Mouse (Mus musculus): ENCODE measurements at regions not wholly inside any gene's neighbourhood (a gene's known extent, or its start where the extent isn't known, plus 50 kb on each side); places are given as distances from the start of the nearest gene placed in this dataset.

DNA sequence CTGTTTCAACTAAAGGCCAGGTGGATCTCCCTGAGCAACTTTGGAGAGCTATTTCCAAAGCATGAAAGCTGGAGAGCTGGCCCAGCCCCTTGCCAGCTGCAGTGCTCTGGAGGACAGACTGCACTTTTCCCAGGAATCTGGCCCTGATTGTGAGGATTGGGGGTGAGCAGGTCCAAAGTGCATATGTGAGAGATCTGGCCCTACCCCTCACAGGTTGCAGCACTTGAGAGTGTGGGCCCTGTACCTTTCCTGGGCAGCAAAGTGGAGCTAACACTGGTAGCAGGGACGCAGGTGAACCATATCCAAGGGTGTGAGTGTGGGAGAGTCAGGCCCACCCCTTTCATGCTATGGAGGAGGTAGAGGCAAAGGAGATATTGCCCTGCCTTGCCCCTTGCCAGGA is 245.3 kb upstream of the Klf12 start:
- Histone ChIP-seq H3K4me3 (ENCODE audit: insufficient read depth, low read depth, low read length) (no peak overlapping the region), H3K4me1 (ENCODE audit: control insufficient read depth, insufficient read depth, insufficient read length, low read length) (no peaks in the 10 kb centered on the region), H3K27ac (replicated peaks; ENCODE audit: low read depth, low read length) (no peak overlapping the region)

DNA sequence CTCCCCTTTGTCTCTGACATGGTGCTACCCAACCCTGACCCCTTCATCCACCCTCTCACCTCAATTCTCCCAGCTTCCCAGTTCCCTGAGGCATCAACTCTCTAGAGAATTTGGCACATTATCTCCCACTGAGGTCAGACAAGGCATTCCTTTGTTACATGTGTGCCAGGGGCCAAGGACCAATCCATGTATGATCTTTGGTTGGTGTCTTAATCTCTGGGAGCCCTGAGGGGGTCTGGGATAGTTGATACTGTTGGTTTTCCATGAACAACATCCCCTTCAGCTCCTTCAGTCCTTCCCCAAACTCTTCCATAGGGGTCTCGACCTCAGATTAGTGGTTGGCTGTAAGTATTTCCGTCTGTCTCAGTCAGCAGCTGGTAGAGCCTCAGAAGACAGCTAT is 224.9 kb upstream of the Klf12 start:
- Histone ChIP-seq H3K27ac (replicated peaks; ENCODE audit: low read depth, low read length) (no peak overlapping the region), H3K4me1 (ENCODE audit: control insufficient read depth, insufficient read depth, insufficient read length, low read length) (no peaks in the 10 kb centered on the region), H3K4me3 (ENCODE audit: insufficient read depth, low read depth, low read length) (no peak overlapping the region)

DNA sequence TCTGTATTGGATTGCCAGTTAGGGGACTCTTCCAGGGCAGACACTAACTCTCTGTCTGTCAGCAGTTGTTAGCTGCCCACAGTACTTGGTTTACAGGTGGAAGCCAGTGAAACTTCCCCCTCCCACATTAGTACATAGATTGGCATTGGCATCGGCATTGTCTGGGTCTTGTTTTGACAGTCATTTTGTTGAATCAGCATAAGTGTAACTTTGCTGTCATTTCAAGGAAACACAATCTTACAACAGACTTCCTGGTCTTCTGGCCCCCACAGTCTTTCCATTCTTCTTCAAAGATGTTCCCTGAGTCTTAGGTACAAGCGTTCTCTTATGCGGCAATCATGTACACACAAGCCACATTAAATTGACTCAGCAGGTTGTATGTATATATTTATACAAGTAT is 223.6 kb upstream of the Klf12 start:
- Histone ChIP-seq H3K4me3 (ENCODE audit: insufficient read depth, low read depth, low read length) (no peak overlapping the region), H3K27ac (replicated peaks; ENCODE audit: low read depth, low read length) (no peak overlapping the region), H3K4me1 (ENCODE audit: control insufficient read depth, insufficient read depth, insufficient read length, low read length) (no peaks in the 10 kb centered on the region)

DNA sequence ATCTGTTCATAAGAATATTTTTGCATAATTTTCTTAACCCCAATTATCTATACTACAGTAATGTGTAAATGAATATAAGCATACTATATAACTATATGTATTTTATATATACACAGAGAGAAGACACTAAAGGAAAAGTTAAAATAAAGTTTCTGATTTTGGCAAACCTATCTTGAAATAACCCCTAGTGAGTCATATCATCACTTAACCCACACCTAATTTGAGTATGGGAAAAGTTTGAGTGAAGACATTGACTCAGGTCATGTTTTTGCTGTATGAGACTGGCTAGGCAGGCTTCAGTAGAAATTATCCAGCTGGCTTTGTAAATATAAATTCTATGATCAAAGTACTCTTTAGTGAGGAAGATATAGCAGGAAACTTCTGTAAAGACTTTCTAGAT is 223.1 kb upstream of the Klf12 start:
- Histone ChIP-seq H3K4me1 (ENCODE audit: control insufficient read depth, insufficient read depth, insufficient read length, low read length) (no peaks in the 10 kb centered on the region), H3K27ac (replicated peaks; ENCODE audit: low read depth, low read length) (no peak overlapping the region), H3K4me3 (ENCODE audit: insufficient read depth, low read depth, low read length) (no peak overlapping the region)

DNA sequence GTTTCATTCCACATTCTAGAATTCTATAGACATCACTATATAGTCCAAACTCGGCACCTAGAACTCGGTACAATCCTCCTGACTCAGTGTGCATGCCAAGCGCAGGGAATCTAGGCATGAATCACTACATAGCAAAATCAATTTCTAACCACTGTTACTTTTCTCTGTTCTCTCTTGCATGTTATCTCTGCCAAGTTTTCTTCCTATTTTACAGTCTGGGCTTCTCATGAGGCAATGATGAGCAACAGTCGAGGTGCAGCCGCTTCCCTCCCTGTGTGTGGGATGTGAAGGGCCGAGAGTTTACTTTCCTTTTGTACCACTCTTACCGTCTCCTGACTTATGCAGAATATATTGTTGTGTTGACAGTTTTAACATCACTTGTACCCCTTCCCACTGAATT is 204.4 kb upstream of the Klf12 start:
- Histone ChIP-seq H3K4me1 (ENCODE audit: control insufficient read depth, insufficient read depth, insufficient read length, low read length) (no peaks in the 10 kb centered on the region), H3K27ac (replicated peaks; ENCODE audit: low read depth, low read length) (no peak overlapping the region)

DNA sequence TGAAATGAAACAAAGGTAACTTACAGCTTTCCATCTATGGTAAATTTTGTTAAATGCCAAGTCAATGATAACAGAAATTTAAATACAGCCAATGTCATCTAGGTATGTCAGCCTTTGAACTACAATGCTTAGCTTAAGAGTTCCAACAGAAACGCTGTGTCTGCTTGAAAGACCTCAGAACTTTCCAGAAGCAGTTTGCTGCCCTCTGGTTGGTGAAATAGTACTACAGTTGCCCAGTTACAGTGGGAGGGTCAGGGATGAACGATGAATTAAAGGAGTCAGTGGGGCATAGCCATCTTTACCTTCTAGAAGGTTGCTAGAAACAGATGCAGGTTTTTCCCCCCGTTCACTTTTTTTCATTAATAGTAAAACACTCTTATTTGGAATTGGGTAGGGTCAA is 201.0 kb upstream of the Klf12 start:
- Histone ChIP-seq H3K4me3 (ENCODE audit: insufficient read depth, low read depth, low read length) (no peak overlapping the region), H3K27ac (replicated peaks; ENCODE audit: low read depth, low read length) (no peak overlapping the region), H3K4me1 (ENCODE audit: control insufficient read depth, insufficient read depth, insufficient read length, low read length) (no peaks in the 10 kb centered on the region)

More for the DNA sequence above, 204.4 kb upstream of the Klf12 start:
- no peak overlapping the region for H3K4me3 ChIP-seq (ENCODE audit: insufficient read depth, low read depth, low read length)

DNA sequence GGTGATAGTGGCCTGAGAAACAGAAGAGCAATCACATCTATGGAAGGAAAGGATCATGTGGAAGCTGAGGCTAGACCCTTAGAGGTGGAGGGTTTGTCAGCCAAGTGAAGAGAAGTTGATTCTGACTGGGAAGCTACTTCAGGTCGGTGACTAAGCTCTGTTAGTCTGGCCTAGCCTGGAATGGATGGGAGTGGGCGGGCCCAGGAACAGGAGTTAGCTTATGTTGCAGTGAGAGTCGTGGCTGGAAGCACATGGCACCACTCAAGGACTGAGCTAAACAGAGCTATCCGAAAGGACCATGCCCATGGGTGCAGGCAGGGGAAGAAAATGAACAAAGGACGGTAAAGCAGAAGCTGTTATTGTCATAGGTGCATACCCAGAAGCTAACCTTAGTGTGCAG is 199.6 kb upstream of the Klf12 start:
- Histone ChIP-seq H3K27ac (replicated peaks; ENCODE audit: low read depth, low read length) (no peak overlapping the region), H3K4me3 (ENCODE audit: insufficient read depth, low read depth, low read length) (no peak overlapping the region), H3K4me1 (ENCODE audit: control insufficient read depth, insufficient read depth, insufficient read length, low read length) (no peaks in the 10 kb centered on the region)

DNA sequence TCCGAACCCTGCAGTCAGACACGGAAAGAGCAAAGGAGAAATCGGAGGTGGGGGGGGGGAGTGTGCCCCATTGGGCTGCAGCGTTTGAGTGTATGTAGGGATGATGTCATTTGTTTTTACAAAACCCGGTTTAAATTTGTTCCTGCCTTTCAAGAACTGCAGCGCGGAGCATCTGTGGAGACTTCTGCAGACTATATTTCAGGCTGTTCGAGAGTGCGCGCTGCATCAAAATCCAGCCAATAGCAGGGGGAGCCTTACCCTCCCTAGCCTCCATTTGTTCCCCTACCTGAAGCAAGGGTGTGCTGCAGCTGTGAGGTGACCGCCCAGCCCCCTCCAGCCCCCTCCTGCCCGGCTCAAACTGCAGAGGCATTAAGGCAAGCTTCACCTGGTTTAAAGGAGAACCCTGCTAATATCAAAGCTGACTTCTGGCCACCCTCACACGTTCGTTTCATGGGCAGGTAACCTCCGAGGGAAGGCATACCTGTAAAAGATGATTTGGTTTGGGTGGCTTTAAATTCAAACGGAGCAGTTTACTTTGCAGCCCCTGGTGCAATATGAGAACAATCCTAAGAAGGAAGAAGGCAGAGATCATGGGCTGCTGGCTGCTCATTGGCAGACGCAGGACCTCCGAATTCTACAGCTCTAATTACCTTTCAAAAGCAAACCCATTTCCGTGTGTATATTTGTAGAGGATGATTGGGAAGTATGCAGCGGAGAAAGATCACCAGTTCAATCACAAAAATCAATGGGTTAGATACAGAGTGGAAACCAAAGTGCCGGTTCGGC is 193.3 kb upstream of the Klf12 start:
- Histone ChIP-seq H3K27ac (replicated peaks; ENCODE audit: low read depth, low read length) (no peak overlapping the region), H3K4me3 (ENCODE audit: insufficient read depth, low read depth, low read length) (no peak overlapping the region), H3K4me1 (ENCODE audit: control insufficient read depth, insufficient read depth, insufficient read length, low read length) (no peaks in the 10 kb centered on the region)

DNA sequence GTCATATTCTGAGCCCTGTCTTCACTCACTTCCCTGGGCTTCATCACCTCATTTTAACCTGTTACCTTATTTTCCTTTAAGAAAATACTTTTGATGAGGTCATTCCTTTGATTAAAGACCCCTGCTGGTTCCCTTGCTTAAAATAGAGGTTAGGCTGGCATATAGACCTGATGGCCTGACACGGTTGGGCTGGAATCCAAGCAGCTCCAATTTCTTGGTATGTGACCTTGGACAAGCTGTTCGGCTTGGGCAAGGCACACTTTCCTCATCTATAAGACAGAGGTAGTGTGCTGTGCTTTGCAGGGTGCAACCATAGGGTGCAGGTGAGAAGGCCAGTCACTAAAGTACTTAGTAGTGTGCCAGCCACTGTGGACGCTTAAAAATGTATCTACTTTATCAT is 183.8 kb upstream of the Klf12 start:
- Histone ChIP-seq H3K27ac (replicated peaks; ENCODE audit: low read depth, low read length) (no peak overlapping the region), H3K4me3 (ENCODE audit: insufficient read depth, low read depth, low read length) (no peak overlapping the region), H3K4me1 (ENCODE audit: control insufficient read depth, insufficient read depth, insufficient read length, low read length) (no peaks in the 10 kb centered on the region)

DNA sequence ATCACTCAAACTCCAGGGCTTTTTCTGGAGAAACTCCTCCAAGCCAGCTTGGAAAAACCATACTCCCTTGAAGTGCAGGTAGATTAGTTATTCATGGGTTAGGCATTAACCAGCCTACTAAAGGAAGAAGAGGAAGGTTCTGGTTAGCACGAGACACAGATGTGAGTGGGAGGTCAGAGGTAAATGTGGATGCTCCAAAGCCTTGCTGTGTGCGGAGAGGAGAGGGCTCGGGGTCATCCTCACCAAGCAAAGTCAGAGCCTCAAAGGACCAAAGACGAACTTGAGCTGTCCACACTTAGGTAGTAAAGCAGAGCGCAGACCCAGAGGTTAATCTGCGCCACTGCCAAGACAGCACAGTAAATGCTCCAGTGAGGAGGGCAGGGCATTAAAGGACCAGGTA is 177.8 kb upstream of the Klf12 start:
- H3K27ac ChIP-seq (replicated peaks; ENCODE audit: low read depth, low read length): no peak overlapping the region
- no peaks in the 10 kb centered on the region for H3K4me1 ChIP-seq (ENCODE audit: control insufficient read depth, insufficient read depth, insufficient read length, low read length)
- H3K4me3 ChIP-seq (ENCODE audit: insufficient read depth, low read depth, low read length): no peak overlapping the region

DNA sequence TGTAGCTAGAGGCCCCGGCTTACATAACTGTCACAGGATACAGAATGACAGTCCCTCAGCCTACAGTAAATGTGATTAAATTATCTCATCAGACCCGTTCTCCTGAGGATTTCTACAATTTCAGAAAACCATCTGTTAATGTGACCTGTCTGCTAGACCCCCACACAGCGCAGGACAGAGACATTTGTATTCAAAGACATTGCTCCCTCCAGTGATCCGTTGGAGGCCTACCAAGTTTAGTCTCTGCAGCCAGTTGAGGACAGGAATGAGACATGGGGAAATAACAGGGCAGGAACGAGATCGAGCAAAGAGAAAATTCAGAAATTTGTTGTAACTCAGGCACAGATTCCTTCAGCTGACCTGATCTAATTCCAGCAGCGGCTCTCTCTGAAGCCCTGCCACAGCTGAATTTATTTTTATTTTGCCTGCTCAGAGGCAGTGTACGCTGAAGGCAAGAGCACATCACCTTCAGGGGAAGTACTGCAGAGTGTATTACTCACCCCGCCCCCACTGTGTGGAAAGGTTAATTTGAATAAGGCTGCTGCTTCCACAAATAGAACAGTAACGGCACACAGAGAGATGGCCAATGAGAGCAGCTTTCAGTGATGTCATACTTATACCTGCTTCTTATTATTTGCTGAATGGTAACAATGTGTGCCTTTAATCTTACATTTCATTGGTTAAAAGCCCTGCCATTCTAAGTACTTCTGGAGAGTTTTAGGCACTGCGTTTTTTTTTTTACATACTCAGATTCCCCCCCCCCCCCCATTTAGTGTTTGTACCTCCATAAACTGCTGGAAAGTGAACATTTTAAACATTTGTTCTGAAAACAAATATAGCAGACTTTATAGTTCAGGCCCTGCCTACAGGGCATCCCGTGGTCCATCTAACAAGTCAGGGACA is 176.9 kb upstream of the Klf12 start:
- Histone ChIP-seq H3K4me3 (ENCODE audit: insufficient read depth, low read depth, low read length) (no peak overlapping the region), H3K27ac (replicated peaks; ENCODE audit: low read depth, low read length) (no peak overlapping the region)

DNA sequence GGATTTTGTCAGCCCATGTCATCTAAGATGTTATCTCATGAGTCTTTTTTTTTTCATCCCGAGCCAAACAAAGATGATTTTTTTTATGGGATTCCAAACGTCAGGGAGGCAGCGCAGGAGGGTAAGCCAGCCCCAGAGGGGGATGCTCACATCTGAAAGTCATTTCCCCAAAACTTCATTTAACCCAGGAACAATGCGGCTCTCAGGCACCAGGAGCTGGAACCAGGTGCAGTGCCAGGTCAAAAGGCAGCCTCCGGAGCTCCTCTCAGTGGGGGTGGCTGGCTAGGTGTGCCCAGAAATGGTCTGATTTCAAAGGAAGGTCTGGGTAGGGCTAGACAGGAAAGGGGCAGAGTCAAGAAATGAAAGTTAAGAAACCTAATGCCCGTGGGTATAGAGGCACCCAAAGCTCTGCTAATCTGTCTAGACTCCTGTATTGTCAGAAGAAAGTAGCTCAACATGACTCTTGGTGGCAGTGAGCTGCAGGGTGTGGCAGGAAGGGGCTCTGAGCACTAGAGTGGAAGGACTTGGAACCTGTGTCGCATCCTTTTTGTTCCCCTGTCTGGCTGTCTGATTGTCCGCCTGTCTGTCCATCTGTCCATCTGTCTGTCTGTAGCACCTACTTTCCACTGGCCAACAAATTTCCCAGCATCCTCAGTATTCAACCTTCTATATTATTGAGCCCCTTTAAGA is 175.3 kb upstream of the Klf12 start:
- Histone ChIP-seq H3K27ac (replicated peaks; ENCODE audit: low read depth, low read length) (no peak overlapping the region), H3K4me3 (ENCODE audit: insufficient read depth, low read depth, low read length) (no peak overlapping the region), H3K4me1 (ENCODE audit: control insufficient read depth, insufficient read depth, insufficient read length, low read length) (no peaks in the 10 kb centered on the region)

More for the DNA sequence above, 176.9 kb upstream of the Klf12 start:
- H3K4me1 ChIP-seq (ENCODE audit: control insufficient read depth, insufficient read depth, insufficient read length, low read length): no peaks in the 10 kb centered on the region

DNA sequence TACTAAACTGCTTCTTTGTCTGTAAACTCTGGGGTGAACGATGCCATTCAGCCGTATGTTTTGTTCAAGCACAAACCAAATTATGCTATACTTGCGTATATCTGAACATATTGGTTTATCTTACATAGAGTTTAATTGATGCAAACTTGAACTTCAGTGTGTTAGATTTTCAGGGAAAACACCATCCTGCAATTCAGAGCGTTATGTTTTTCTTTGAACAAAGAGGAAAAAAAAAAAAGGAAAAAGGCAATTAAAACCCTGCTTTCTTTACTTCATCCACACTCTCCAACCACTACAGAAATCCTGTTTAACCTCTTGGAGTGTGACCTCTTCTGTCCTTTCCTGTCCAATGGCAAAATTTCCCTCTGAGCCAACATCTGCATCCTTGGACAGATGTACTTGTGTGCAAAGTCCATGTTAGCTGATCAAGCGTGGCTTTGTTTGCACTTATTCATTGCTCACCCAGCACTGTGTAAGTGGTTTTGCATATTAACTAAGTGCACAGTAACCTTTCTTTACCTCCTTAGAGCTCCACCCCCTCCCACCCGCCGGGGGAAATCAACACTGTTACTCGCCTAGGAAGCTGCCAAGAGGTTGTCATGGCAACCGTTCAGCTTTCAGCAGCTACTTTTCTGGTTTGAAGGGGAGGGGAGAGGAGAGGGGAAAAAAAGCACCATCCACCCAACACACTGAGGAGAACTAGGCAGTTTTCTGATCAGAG is 174.4 kb upstream of the Klf12 start:
- Histone ChIP-seq H3K4me1 (ENCODE audit: control insufficient read depth, insufficient read depth, insufficient read length, low read length) (no peaks in the 10 kb centered on the region), H3K27ac (replicated peaks; ENCODE audit: low read depth, low read length) (no peak overlapping the region), H3K4me3 (ENCODE audit: insufficient read depth, low read depth, low read length) (no peak overlapping the region)

DNA sequence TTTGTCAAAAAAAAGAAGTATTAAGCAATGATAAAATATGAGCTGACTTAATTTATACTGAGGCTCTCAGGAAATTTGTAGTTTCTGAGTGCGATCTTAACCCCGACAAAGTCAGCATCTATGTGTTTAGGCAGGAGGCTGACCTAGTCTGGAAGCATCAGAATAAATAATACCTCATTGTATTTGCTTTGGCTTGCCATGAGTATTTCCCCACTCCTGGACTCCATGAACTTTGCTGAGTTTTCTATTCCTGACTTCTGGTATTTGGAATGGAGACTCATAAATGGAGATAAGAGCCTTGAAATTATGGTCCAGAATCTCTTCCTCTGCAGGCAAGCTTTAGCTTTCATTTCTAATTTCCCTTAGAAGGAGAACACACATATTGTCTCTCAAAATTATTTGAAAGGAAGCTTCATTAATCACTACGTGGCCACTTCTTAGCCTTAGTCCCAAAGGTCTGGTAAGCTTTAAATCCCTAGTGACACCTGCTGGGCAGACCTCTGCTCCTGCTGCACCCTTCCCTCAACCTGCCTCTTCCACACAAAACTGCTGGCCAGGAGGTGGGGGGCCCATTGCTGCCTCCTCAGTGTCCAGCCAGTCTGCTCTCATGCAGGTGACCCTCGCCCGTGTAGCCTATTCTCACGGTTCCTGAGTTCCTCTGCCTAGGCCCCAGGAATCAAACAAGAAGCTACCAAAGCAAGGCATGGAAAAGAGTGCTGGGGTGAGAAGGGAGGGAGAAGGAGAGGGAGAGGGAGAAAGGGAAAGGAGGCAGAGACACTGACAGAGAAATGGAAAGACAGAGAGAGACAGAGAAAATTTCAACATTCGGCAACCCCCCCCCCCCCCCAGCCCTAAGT is 173.6 kb upstream of the Klf12 start:
- Histone ChIP-seq H3K27ac (replicated peaks; ENCODE audit: low read depth, low read length) (no peak overlapping the region), H3K4me3 (ENCODE audit: insufficient read depth, low read depth, low read length) (no peak overlapping the region)

More for the DNA sequence above, 173.6 kb upstream of the Klf12 start:
- H3K4me1 ChIP-seq (ENCODE audit: control insufficient read depth, insufficient read depth, insufficient read length, low read length): no peaks in the 10 kb centered on the region
